Mouse (Mus musculus): ENCODE data around the gene Ccdc30.

Gene Ccdc30

GRCm38 (mm10) chr4:119415072-119415753 is at the start of gene Ccdc30:
Gene Ccdc30 (minus strand): TSS chr4:119415521.
- peak; percentile 91 to 96 for DNase-seq (ENCODE audit: low spot score in 2 of 2)

GRCm38 (mm10) chr4:119463756-119464419 is 48.6 kb upstream of the Ccdc30 start:
- no peak for DNase-seq (ENCODE audit: low spot score in 2 of 2)

- DNase-seq (ENCODE audit: low spot score in 2 of 2), result peak; percentile 51 to 84
Measured at GRCm38 (mm10) chr4:119462858-119463755, 47.8 kb upstream of the Ccdc30 start.

GRCm38 (mm10) chr4:119462457-119462856 is 47.1 kb upstream of the Ccdc30 start:
- no peak for DNase-seq (ENCODE audit: low spot score in 2 of 2)

- peak in 1 of 2 experiments; percentile 71 for DNase-seq (ENCODE audit: low spot score in 2 of 2)
Measured at GRCm38 (mm10) chr4:119460728-119461141, 45.4 kb upstream of the Ccdc30 start.

GRCm38 (mm10) chr4:119460296-119460695 is 45.0 kb upstream of the Ccdc30 start:
- peak in 1 of 2 experiments; percentile 64 for DNase-seq (ENCODE audit: low spot score in 2 of 2)

- DNase-seq (ENCODE audit: low spot score in 2 of 2), result no peak
Measured at GRCm38 (mm10) chr4:119453533-119453932, 38.2 kb upstream of the Ccdc30 start.

GRCm38 (mm10) chr4:119453128-119453527 is 37.8 kb upstream of the Ccdc30 start:
- DNase-seq (ENCODE audit: low spot score in 2 of 2), result no peak

- DNase-seq (ENCODE audit: low spot score in 2 of 2), result no peak
Measured at GRCm38 (mm10) chr4:119450436-119450835, 35.1 kb upstream of the Ccdc30 start.

GRCm38 (mm10) chr4:119447786-119448185 is 32.5 kb upstream of the Ccdc30 start:
- DNase-seq (ENCODE audit: low spot score in 2 of 2), result no peak

GRCm38 (mm10) chr4:119447261-119447660 is 31.9 kb upstream of the Ccdc30 start:
- DNase-seq (ENCODE audit: low spot score in 2 of 2), result no peak

- no peak for DNase-seq (ENCODE audit: low spot score in 2 of 2)
Measured at GRCm38 (mm10) chr4:119442539-119442938, 27.2 kb upstream of the Ccdc30 start.

- DNase-seq (ENCODE audit: low spot score in 2 of 2), result no peak
Measured at GRCm38 (mm10) chr4:119441836-119442235, 26.5 kb upstream of the Ccdc30 start.

- DNase-seq (ENCODE audit: low spot score in 2 of 2), result no peak
Measured at GRCm38 (mm10) chr4:119437936-119438335, 22.6 kb upstream of the Ccdc30 start.

- peak in 1 of 2 experiments; percentile 40 for DNase-seq (ENCODE audit: low spot score in 2 of 2)
Measured at GRCm38 (mm10) chr4:119430678-119431077, 15.4 kb upstream of the Ccdc30 start.

GRCm38 (mm10) chr4:119427680-119428079 is 12.4 kb upstream of the Ccdc30 start:
- no peak for DNase-seq (ENCODE audit: low spot score in 2 of 2)

- DNase-seq (ENCODE audit: low spot score in 2 of 2), result no peak
Measured at GRCm38 (mm10) chr4:119425601-119426000, 10.3 kb upstream of the Ccdc30 start.

GRCm38 (mm10) chr4:119425077-119425476 is 9.8 kb upstream of the Ccdc30 start:
- DNase-seq (ENCODE audit: low spot score in 2 of 2), result no peak

GRCm38 (mm10) chr4:119422294-119422964 is 7.1 kb upstream of the Ccdc30 start, which contains the start of the genes Ppcs and Zmynd12:
Gene Ppcs (minus strand): TSS chr4:119422420.
Gene Zmynd12 (plus strand): TSS chr4:119422814.
- DNase-seq (ENCODE audit: low spot score in 2 of 2), result peak; percentile 69 to 84

- DNase-seq (ENCODE audit: low spot score in 2 of 2), result peak in 1 of 2 experiments; percentile 49
Measured at GRCm38 (mm10) chr4:119421921-119422293, 6.6 kb upstream of the Ccdc30 start.

GRCm38 (mm10) chr4:119421191-119421590 is 5.9 kb upstream of the Ccdc30 start:
- DNase-seq (ENCODE audit: low spot score in 2 of 2), result no peak
